Mouse (Mus musculus) spleen, postnatal 10 days (tissue): ENCODE data around the gene Synpr.
A peak's percentile ranks its signal among the peaks of the same experiment; 100 is the strongest.
"Not testable (repeated sequence)": the region's sequence is repeated elsewhere in the genome, so short reads cannot be mapped to it uniquely, and the experiment has no call there.

ENCODE experiments used
- DNase-seq, 2 experiments: peaks; one replicate each; pipeline ENCODE4 v3.0.0; 2021 to 2022; ENCODE audit warnings: low spot score in 2 of 2

Synpr gene

DNA sequence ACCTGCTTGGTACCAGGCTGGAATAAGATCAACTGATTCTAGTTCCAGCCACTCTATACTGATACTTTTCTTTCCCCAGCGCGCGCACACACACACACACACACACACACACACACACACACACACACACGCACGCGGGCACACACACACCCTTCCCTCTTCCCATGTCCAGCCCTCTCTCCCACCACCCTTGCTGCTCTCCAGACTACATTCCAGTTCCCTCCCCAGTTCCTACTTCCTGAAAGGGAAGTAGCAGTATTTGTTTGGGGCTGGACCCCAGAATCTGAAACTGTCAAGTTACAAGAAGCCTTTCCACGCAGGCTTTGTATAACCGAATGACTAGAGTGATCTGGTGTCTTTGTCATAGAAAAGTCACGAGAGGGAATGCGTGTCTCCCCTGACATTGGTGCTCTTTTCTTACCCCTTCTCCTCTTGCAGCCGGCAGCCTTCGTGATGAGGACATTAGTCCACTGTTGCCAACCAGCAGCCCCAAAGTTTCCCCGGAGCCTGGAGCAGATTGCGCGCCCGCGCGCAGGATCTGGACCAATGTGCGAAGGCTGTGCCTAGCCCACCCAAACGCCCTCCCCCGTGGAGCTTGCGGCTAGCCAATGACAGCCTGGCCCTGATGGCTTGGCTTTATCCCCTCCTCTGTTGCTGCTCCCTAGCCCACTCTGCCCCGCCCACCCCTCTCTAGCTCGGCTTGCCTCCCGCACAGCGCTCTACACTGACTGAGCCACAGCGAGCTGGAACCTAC, at the start of gene Synpr:
Gene Synpr, plus strand, starts transcription at position 690 of the 754 bp plus-strand sequence.
- no peak for DNase-seq

DNA sequence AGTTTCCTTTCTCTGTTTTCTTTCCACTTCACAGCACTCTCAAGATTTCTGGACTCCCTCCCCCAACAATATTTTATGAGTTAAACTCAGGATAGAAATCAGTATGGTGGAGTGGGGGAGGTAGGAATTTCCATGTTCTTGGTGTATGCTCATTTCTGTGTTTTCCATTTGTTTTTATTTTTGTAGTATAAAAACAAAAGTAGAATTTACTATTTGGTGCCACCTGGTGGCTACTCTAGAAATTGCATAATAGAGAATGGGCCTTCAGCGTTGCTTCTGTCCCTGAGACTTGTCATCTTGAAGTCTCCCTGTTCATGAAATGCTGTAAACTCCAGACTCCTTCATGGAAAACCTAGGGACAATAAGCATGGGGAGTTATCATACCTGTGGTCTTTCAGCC, 47.7 kb upstream of the Synpr start:
- no peak for DNase-seq

DNA sequence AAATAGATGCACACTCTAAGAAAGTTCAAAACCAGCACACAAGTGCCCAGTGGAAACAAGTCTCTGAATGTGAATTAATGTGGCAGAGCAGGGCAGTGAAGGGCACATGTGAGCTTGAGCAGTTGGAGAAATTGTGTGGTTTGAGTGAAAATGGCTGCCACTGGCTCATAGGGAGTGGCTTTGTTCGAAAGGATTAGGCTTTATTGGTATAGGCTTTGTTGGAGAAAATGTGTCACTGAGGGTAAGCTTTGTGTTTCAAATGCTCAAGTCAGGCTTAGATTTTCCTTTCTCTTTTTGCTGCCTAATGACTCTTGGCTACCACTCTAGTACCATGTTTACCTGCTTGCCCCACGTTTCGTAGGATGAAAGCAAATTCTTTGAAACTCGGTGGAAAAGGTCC, 37.1 kb upstream of the Synpr start:
- DNase-seq: no peak

DNA sequence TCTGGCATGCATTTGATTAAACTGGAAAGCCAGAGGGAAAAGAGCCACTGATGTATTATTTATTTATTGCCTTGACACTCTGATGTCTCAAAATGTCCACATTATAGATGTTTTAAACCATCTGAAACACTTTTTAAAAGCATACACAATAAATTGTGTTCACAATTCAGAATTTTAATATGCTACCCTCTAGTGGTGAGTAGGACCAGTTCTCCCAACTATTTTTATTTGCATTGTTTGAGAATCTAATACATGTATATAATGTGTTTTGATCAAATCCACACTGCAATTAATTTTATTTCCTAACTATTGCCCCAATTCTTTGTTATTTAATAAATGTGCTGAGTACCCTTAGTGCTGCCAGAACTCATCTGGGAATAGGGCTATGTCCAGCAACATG, 35.2 kb upstream of the Synpr start:
- DNase-seq: no peak

DNA sequence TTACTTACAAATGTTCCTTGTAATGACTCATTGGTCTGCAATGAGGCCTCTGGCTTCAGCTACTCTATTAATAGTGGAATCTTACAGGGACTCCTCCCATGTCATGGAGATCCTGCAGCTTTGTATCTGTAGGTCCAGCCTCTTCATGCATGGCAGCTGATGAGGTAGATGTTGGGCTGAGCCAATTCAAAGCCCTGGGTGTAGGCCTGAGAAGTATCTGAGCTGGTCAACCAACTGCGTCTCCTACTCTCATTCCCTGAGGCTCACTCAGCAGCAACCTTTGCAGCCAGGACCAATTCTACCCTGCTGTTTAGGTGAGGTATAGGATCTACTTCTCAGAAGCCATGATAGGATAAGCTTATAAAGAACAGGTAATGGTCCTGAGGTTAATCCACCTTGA, 32.0 kb upstream of the Synpr start:
- DNase-seq: no peak

DNA sequence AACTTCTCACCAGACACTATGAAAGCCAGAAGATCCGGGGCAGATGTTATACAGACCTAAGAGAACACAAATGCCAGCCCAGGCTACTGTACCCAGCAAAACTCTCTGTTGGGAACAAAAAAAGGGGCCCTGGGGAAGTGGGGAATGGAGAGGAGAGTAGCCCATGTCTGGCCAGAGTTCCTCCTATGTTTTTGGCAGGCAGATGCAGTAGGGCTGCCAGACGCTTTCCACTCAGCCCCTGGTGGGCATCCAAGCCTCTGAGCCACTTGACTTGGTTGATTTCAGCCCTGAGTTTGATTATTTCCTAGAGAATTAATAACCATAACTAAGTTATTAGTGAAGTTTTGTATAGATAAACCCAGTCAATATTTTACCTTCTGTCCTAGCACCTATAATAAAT, 29.8 kb upstream of the Synpr start:
- not testable (repeated sequence) for DNase-seq

DNA sequence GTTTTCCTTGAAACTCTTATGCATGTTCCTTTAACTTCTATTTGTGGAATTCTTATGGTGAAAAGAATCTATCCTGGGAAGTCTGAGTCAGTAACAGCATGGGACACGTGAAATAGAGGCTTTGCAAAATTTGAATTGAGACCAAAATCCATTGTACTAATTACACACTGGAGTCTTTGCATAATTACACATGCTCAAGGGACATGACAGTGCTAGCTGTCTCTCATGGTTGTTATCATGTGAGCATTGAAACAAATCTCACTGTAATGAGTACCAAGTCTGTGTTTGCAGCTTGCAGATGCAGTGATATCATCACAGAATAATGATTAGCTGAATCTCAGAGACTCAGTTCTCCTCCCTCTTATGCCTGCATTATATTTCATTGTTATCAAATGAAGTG, 22.2 kb upstream of the Synpr start:
- DNase-seq: no peak

DNA sequence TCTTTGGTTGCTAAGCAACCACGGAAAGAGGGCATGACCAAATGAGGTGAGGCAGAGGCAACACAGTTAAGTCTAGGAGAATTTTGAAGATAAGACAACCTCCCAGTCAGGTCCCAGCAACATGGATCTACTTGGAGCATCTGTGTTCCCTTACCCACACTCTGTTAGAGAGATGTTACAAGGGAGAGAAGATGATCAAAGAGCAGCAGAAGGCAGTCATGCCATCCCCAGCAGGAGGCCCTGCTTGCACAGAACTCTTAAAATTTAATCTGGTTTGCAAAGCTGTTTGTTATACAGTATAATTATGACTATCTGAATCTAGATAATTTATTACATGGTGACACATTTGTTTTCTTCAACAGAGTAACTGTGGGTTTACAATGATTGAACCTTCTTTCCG, 18.2 kb upstream of the Synpr start:
- no peak for DNase-seq

DNA sequence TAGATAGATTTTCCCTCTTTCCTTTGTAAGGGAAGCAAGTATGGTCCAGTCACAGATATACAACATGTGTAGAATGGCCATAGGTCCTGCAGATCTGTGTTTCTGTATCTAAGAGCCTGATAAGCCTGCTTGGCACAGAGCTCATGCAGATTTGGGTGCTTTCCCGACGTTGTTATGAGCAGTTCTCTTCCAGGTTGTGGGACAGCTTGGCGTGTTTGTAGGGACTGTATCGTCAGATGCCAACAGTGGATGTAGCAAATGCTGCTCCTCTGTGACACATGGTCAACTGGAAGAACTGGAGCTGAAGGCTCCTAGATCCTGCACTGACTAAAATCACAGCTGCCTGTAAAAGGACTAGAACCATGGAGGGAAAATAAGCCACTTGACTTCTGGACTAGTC, 17.4 kb upstream of the Synpr start:
- DNase-seq: no peak

DNA sequence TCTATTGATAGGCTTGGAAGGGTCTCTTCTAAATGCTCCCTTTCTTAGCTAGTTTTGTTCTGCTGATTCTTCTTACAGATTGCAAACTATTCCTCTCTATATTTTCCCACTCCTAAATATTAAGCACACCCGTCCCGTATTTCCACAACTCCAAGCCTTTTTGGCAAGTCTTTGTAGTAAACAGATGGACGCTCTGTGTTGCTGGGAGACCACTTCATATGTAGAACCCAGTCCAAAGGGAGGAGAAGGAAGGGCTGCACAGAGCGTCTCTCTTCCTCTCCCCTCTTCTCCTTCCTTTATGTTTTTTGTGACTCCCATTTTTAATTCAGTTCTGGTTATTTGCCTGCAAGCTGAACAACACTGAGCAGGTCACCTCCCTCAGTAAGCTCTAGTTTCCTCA, 1.4 kb upstream of the Synpr start:
- DNase-seq: no peak

DNA sequence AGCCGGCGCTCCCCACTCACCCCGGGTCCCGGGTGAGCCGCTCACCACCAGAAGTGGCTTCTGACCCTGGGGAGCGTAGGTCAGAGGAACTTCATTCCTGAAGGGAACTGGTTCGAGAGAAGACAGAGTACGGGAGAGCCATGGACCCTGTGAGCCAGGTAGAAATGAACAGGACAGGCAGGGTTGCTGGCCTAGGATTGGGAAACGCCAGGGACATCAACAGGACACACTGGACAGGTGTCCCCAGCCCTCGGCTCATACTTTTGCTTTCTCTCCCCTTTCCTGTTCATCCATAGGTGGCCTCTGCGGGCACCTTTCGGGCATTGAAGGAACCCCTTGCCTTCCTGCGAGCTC, 242 bp downstream of the Synpr start:
- DNase-seq: no peak

DNA sequence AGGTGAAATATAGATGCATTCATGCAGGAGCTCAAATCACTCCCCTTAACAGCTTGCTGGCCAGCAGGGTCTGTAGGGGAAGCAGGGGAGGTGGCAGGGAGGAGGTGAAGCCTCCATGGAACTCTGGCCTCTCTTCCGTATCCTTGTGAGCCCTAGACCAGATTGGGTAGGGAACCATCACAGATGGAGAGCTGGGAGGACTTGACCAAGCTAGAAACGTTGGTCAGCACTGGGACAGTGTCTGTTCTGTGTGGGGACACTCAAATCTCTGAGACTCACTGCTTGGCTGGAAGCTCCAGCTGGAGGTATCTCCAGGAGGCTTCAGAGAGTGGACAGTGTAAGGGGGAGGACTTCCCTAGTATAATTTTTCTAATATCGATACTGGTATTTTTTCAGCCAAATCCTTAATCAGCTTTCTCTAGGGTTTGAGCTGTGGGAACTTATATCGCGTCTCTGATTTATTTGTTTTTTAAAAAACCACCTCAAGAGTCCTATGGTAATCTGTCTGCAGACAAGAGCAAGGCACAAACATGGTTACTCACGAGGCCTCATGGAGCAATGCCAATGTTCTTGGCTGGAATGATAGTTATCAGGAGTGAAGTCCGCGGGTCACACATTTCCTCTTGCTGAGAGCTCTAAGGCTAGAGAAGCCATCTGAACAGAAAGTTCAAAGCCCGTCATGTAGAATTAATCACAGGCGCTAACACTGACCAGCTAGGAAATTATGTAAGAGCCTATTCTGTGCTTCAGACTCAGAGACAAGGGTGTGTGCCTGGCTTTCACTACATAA, 956 bp downstream of the Synpr start:
- DNase-seq: no peak

DNA sequence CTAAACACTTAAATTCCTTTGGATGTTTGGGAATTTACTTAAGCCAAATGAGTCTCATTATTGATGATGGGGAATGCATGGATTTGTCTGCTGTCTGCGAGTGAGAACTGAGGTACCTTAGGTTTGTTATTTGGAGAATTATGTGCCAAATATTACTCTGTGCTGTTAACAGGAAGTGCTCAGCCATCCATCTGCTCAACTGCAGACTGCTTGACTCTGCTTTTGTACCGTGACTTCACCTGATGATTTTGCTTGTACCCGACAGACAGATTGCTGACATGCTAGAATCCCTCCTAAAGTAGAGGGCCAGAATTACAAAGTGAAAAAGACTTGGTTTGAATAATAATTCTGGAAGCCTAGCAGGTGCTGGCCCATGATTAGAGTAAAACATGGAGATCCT, 9.6 kb downstream of the Synpr start:
- DNase-seq: no peak

DNA sequence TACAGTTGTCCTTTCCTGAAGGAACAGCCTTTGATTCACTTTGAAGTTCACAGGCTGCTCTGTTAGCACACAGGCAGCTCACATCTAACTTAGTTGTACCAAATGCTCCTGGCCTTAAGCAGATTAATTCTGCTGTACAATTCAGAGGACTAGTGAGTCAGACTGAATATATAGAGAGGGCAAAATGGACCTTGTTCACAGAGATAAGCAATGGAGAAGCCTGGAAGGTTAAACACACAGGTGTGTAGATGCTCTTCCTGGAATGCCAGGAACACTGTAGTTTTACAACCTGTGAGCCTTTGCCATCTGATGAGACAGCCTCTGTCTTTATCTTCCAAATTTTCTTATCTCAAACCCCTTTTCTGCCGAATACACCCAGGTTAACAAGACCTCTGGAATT, 29.7 kb downstream of the Synpr start:
- DNase-seq: no peak

DNA sequence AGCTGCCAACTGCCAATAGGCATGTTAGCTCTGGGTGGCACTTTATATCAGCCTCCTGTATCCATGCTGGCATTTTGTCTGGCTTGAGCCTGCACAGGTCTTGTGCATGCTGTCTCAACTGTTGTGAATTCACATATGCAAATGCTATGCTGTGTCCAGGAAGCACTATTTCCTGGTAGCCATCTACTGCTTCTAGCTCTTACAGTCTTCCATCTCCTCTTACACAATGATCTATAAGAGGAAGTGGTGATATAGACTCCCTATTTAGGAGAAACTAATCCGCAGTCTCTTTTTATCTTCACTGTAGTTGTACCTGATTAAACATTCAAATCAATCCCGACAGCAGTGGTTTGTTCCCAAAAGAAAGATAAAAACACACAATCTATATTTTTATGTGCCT, 43.9 kb downstream of the Synpr start:
- DNase-seq: no peak

DNA sequence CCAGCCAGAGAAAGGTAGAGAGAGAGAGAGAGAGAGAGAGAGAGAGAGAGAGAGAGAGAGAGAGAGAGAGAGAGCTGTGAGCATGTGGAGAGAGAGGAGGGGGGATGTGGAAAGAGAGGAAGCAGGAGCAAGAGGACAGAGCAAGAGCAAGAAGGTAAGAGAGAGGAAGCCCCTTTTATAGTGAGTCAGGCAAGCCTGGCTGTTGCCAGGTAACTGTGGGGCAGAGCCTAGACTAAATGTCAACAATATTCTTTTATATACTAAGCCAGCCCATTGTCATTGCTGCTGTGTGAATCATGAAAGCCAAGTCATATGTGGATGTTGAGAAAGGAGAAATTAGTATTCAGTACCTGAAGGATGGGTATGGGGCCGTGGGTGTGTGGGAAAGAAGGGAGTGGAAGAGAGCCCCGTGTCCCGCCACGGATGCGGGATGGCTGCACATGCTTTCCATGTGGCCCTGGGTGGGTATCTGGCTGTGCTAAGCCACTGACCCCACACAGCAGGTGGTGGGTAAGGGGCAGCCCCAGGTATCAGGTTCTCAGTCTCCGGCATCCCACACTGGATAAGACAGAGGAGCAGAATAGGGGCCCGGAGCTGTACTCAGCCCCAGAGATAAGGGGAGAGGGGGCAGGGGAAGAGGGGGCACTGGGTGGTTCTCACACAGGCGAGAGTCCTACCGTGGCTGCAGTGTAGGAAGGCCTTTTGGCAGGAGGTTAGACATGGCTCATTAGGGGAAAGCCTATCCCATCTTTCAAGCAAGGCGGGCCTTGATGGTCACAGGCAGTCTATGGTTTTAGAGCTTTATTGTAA, 48.1 kb downstream of the Synpr start:
- DNase-seq: no peak

DNA sequence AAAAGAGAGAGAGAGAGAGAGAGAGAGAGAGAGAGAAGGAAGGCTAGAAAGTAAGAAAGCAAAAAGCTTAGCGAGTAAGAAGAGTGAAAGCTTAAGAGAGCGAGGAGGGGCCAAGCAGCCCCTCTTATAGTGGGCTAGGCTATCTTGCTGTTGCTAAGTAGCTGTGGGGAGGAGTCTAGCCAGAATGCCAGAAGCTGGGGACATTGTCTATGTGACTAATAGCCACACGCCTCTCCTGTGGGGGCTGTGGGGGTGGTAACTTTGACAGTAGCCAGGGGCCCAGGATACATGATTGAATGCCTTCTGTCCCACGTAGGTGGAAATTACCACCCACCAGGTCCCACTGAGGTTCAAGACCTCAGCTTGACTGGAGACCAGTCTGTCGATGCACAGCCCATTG, 48.8 kb downstream of the Synpr start:
- no peak for DNase-seq

DNA sequence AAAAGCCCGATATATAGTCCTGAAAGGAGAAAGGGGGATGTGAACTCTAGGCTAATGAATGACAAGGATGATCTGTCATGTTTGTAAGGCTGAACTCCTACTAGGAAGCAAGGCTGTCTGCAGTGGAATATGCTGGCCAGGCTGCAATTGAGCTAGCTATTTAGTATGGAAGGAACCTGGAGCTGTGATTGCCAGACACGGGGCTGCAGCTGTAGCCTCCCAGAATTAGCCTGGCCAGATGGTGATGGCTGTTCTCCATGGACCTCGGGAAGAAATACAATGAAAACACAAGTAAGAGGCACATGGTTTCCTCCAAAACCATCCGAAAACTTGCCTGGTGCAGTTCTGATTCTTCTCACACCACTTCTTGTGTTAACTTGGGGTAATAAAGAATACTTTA, 51.6 kb downstream of the Synpr start:
- DNase-seq: no peak

DNA sequence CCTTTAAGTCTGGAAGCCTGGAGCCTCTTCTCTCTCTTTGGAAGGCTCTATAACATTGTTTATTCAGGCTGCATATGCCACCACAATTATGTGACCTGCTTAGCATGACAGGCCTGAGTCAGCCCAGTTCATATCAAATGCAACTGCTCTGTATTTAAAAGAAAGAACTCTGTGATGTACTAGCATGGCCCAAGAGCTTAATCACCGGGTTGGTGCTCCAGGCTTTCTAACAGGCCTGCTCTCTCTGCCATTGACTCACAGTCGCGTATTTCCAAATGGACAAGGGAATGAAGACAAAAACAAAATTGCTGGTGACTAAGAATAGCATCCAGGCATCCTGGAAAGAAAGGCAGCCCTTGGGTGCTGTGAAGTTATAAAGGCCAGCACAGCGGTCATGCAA, 56.1 kb downstream of the Synpr start:
- DNase-seq: no peak

DNA sequence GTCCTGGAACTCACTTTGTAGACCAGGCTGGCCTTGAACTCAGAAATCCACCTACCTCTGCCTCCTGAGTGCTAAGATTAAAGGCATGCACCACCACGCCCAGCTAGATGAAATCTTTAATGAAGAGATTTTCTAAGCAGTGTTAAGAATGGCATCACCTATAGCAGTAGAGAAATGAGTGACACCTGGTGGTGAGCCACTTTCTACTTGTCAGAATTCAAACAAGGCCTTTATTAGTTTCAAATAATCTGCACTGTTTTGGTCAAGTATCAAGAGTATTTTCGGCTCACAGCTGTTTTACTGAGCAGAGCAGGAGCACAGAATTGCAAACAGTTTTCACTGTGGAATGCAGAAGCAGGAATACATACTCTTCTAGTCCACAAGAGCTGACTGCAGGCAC, 59.7 kb downstream of the Synpr start:
- DNase-seq: no peak

DNA sequence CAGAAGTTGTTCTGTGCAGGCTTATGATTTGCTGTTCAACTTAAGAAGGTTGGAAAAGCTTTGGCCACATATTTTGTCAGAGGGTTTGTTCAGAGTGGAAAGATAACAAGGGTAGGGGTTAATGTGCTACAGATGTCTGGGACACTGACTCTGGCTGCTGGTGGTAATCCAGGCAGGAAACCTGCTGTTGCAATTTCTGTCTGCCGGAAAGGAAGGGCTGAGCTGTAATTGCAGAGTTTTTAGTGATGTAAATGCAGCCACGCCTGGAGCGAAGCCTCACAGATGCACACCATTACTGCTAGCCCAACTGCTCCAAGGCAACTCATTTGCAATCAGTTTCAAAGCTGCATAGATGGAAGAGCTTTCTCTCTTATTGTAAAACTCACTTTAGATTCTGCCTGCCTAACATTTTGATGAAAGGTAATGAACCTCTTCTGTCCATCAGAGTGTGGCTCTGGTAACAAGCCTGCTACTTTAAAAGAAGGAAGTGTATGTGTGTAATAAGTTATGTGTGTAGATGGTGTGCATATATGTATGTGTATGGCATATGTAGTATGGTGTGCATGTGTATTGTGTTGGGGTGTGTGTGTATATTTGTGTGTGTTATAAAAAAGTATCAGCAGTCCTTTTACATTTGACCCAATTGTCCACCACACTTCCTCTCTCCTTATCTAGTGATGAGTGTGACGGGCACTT, 64.7 kb downstream of the Synpr start:
- no peak for DNase-seq

DNA sequence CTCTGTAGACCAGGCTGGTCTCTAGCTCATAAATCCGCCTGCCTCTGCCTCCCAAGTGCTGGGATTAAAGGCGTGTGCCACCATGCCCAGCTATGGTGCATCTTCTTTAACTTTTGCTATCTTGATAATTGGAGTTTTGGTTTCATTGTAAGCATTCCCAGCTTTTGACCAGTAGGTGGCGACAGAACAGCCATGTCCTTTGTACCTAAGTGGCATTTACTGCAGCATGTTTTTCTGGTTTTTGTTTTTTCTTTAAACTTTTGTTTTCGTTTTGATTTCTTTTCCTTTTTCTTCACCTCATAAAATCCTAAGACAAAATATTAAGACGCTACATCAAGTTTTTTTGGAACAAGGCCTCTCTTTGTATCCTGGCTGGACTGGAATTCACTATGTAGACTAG, 69.6 kb downstream of the Synpr start:
- peak in 1 of 2 experiments; percentile 18 for DNase-seq
